Mouse (Mus musculus): ENCODE results near the gene Dop1b. TPM values are rescaled to one million over a fixed set of nuclear protein-coding genes. Genes with fewer than 3 reads are reported as not detected.
A peak's percentile ranks its signal among the peaks of the same experiment; 100 is the strongest.
"Not testable (repeated sequence)": the region's sequence is repeated elsewhere in the genome, so short reads cannot be mapped to it uniquely, and the experiment has no call there.

The Dop1b gene
- polyA plus RNA-seq, 1 experiment from 2014 or later, result 9.9 TPM

DNA sequence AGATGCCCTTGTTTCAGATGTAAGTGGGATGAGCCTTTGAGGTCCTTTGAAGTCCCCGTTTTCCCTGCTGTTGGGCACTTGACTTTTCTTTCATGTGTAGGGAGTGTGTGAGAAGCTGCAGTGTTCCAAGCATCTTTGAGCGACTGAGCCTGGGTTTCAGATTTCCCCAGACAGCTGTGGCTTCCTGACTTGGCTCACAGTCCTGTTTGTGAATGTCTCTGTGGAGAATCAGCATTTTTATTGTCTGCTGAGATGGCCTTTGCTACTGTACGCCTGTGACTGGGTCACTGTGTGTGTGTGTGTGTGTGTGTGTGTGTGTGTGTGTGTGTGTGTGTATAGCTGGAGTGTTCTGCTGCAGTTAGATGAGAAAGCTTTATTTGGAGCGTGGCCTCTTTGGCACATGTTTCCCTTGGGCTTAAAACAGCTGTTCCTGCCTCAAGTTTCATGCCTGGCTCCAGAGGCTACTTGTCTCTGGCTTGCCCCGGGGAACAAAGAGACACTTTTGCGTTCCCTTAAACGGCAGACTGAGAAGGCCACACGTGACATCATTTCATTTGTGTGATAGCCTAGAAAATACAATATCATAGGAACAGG lies 96.4 kb downstream of the Dop1b start:
- peak; percentile 84 for ATAC-seq (ENCODE audit: low FRiP score, low read depth)
- peaks cover 15% of the 10 kb centered on the region for H3K9me3 ChIP-seq
- H3K4me3 ChIP-seq, result no peak overlapping the region
- no peak overlapping the region for H3K9ac ChIP-seq
- peaks cover 29% of the 10 kb centered on the region for H3K4me1 ChIP-seq
- H3K27me3 ChIP-seq, result no peaks in the 10 kb centered on the region
- 9% methylated on average over 8 of the region's 8 CpGs for WGBS
- H3K36me3 ChIP-seq, result peaks cover 35% of the 10 kb centered on the region
- H3K4me2 ChIP-seq (replicated peaks), result no peak overlapping the region
- peak overlapping the region; percentile 72; the same call in 1 of the 2 replicates for H3K27ac ChIP-seq

GRCm38 (mm10) chr16:93815856-93816736 lies 104.4 kb downstream of the Dop1b start:
- Histone ChIP-seq H3K4me1 (peaks cover 22% of the 10 kb centered on the region; the same call in 1 of the 2 replicates), H3K27ac (peak overlapping the region; percentile 55), H3K9me3 (peaks cover 13% of the 10 kb centered on the region), H3K36me3 (peaks cover 15% of the 10 kb centered on the region), H3K4me3 (no peak overlapping the region), H3K27me3 (peaks cover 4% of the 10 kb centered on the region), H3K9ac (no peak overlapping the region), H3K4me2 (replicated peaks) (no peak overlapping the region)
- ATAC-seq (ENCODE audit: low FRiP score, low read depth), result no peak
- 64% methylated on average over 20 of the region's 20 CpGs for WGBS

- Histone ChIP-seq H3K27ac (no peak overlapping the region), H3K4me1 (peaks cover 22% of the 10 kb centered on the region; the same call in 1 of the 2 replicates), H3K4me2 (replicated peaks) (no peak overlapping the region), H3K36me3 (peaks cover 7% of the 10 kb centered on the region), H3K4me3 (no peak overlapping the region), H3K9ac (no peak overlapping the region), H3K9me3 (peaks cover 7% of the 10 kb centered on the region), H3K27me3 (peaks cover 4% of the 10 kb centered on the region)
- 53% methylated on average over 7 of the region's 7 CpGs for WGBS
- ATAC-seq (ENCODE audit: low FRiP score, low read depth), result no peak
Measured at GRCm38 (mm10) chr16:93816861-93817260, 105.2 kb downstream of the Dop1b start.

GRCm38 (mm10) chr16:93817371-93817770 lies 105.7 kb downstream of the Dop1b start:
- H3K9ac ChIP-seq, result no peak overlapping the region
- H3K4me2 ChIP-seq (replicated peaks), result no peak overlapping the region
- no peak overlapping the region for H3K4me3 ChIP-seq
- peaks cover 4% of the 10 kb centered on the region for H3K27me3 ChIP-seq
- H3K36me3 ChIP-seq, result peaks cover 2% of the 10 kb centered on the region
- H3K27ac ChIP-seq, result no peak overlapping the region
- peaks cover 22% of the 10 kb centered on the region; the same call in 1 of the 2 replicates for H3K4me1 ChIP-seq
- ATAC-seq (ENCODE audit: low FRiP score, low read depth), result no peak
- H3K9me3 ChIP-seq, result 0 out of 2 replicates have a peak, but pooled peaks cover 5% of the 10 kb centered on the region
- 60% methylated on average over 5 of the region's 5 CpGs for WGBS

DNA sequence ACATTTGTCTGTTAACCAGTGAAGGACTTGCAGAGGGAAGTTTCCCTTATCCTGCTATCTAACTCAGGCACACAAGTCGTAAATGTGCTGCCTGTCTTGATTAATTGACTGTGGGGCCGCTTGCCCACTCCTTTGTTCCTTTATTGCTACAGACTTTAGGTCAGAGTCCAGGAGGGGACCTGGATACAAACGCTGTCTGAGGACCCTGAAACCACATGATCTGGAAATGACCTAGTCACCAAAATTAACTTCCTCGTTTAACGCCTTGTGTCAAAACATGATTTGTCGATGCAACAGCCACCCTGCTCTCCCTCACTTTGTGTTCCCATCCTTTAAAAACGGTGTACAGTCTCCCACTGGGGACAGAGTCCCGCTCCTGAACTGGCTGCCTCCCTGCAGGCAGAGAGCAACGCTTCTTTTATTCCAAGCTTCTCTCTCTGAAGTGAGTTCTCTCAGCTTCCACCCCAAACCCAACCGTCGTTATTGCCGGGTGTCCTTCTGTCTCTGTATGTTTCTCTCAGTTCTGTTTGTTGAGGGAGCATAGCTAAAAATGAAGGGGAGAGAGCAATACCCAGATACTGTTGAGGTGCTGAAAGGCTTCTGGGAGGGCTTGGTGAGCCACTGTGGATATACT lies 107.1 kb downstream of the Dop1b start:
- peaks cover 4% of the 10 kb centered on the region for H3K27me3 ChIP-seq
- H3K4me1 ChIP-seq, result peaks cover 22% of the 10 kb centered on the region; the same call in 1 of the 2 replicates
- no peaks in the 10 kb centered on the region for H3K36me3 ChIP-seq
- no peak overlapping the region for H3K4me3 ChIP-seq
- H3K4me2 ChIP-seq (replicated peaks), result 0 out of 2 replicates have a peak overlapping the region, but pooled peaks have one; percentile 9
- no peak overlapping the region for H3K9ac ChIP-seq
- WGBS, result 5% methylated on average over 12 of the region's 12 CpGs
- H3K27ac ChIP-seq, result no peak overlapping the region
- 0 out of 2 replicates have a peak, but pooled peaks cover 5% of the 10 kb centered on the region for H3K9me3 ChIP-seq
- ATAC-seq (ENCODE audit: low FRiP score, low read depth), result no peak

GRCm38 (mm10) chr16:93819325-93819696 lies 107.6 kb downstream of the Dop1b start:
- WGBS, result 62% methylated on average over 4 of the region's 4 CpGs
- H3K4me2 ChIP-seq (replicated peaks), result no peak overlapping the region
- no peak for ATAC-seq (ENCODE audit: low FRiP score, low read depth)

GRCm38 (mm10) chr16:93820040-93820439 lies 108.3 kb downstream of the Dop1b start:
- Histone ChIP-seq H3K4me3 (no peak overlapping the region), H3K9me3 (0 out of 2 replicates have a peak, but pooled peaks cover 8% of the 10 kb centered on the region), H3K4me2 (replicated peaks) (no peak overlapping the region), H3K36me3 (no peaks in the 10 kb centered on the region), H3K9ac (no peak overlapping the region), H3K27ac (no peak overlapping the region), H3K4me1 (peaks cover 22% of the 10 kb centered on the region; the same call in 1 of the 2 replicates), H3K27me3 (peaks cover 4% of the 10 kb centered on the region)
- ATAC-seq (ENCODE audit: low FRiP score, low read depth), result no peak
- WGBS, result 87% methylated on average over 1 of the region's 1 CpGs

More at GRCm38 (mm10) chr16:93819325-93819696, 107.6 kb downstream of the Dop1b start:
- peaks cover 4% of the 10 kb centered on the region for H3K27me3 ChIP-seq
- no peaks in the 10 kb centered on the region for H3K36me3 ChIP-seq
- 0 out of 2 replicates have a peak, but pooled peaks cover 6% of the 10 kb centered on the region for H3K9me3 ChIP-seq
- H3K9ac ChIP-seq, result no peak overlapping the region
- no peak overlapping the region for H3K4me3 ChIP-seq
- peaks cover 22% of the 10 kb centered on the region; the same call in 1 of the 2 replicates for H3K4me1 ChIP-seq
- no peak overlapping the region for H3K27ac ChIP-seq

DNA sequence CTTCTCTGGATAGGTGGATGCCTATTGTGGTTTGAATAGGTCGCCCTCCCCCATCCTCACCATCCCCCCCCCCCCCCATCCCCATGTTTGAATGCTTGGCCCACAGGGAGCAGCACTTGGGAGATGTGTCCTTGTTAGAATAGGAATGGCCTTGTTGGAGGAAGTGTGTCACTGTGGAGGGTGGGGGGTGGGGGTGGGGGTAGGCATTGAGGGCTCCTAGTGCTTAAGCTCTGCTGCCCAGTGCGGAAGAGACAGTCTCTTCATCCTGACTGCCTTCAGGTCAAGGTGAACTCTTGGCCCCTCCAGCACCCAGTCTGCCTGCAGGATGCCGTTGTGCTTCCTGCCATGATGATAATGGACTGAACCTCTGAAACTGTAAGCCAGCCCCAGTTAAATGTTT lies 110.0 kb downstream of the Dop1b start:
- no peaks in the 10 kb centered on the region for H3K36me3 ChIP-seq
- 0 out of 2 replicates have a peak, but pooled peaks cover 8% of the 10 kb centered on the region for H3K9me3 ChIP-seq
- H3K4me2 ChIP-seq (replicated peaks), result no peak overlapping the region
- no peak overlapping the region for H3K27ac ChIP-seq
- H3K4me1 ChIP-seq, result peaks cover 13% of the 10 kb centered on the region; the same call in 1 of the 2 replicates
- H3K9ac ChIP-seq, result no peak overlapping the region
- ATAC-seq (ENCODE audit: low FRiP score, low read depth), result no peak
- WGBS, result 89% methylated on average over 3 of the region's 3 CpGs
- H3K4me3 ChIP-seq, result no peak overlapping the region
- peaks cover 4% of the 10 kb centered on the region for H3K27me3 ChIP-seq

- not testable (repeated sequence) for H3K36me3 ChIP-seq; H3K4me3 ChIP-seq; H3K4me2 ChIP-seq (replicated peaks); H3K9ac ChIP-seq; H3K27ac ChIP-seq; ATAC-seq (ENCODE audit: low FRiP score, low read depth); H3K27me3 ChIP-seq; H3K9me3 ChIP-seq
- H3K4me1 ChIP-seq, result peaks cover 11% of the 10 kb centered on the region; the same call in 1 of the 2 replicates
- WGBS, result 79% methylated on average over 4 of the region's 8 CpGs
Measured at GRCm38 (mm10) chr16:93822433-93823225, 110.9 kb downstream of the Dop1b start.

GRCm38 (mm10) chr16:93824799-93825198 lies 113.1 kb downstream of the Dop1b start:
- ATAC-seq (ENCODE audit: low FRiP score, low read depth), result no peak
- Histone ChIP-seq H3K9ac (no peak overlapping the region), H3K36me3 (no peaks in the 10 kb centered on the region), H3K4me3 (no peak overlapping the region), H3K4me1 (no peaks in the 10 kb centered on the region), H3K27me3 (no peaks in the 10 kb centered on the region), H3K4me2 (replicated peaks) (no peak overlapping the region), H3K27ac (no peak overlapping the region), H3K9me3 (0 out of 2 replicates have a peak, but pooled peaks cover 14% of the 10 kb centered on the region)
- 82% methylated on average over 4 of the region's 4 CpGs for WGBS

DNA sequence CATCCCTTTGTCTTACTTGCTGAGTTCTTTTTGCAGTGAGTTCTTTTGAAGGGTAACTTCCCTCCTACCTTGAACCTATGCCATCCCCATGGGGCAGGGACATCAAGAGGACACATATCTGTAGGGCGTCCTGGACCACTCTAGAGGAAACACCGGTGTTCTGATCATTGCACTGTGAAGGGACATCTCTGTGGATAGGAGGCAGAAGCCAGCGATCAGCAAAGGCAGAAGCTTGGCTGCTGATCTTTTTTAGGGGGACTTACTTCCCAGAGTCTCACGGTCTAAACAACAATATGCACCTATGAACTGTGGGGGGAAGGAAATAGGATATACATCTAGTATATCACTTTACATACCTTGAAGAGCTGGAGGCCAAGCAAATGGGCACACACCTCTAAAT lies 113.8 kb downstream of the Dop1b start:
- Histone ChIP-seq H3K4me1 (no peaks in the 10 kb centered on the region), H3K4me2 (replicated peaks) (no peak overlapping the region), H3K27me3 (no peaks in the 10 kb centered on the region), H3K9me3 (0 out of 2 replicates have a peak, but pooled peaks cover 14% of the 10 kb centered on the region), H3K27ac (no peak overlapping the region), H3K4me3 (no peak overlapping the region), H3K36me3 (no peaks in the 10 kb centered on the region), H3K9ac (no peak overlapping the region)
- ATAC-seq (ENCODE audit: low FRiP score, low read depth), result no peak
- WGBS, result 91% methylated on average over 4 of the region's 4 CpGs
